Mouse (Mus musculus) CH12.LX (cell line): ENCODE data around the gene Mlxipl.

ENCODE experiments used
- CHD2 ChIP-seq: IDR thresholded peaks from 2 replicates; pipeline ENCODE4 v1.6.1; 2011; ENCODE audit warnings: low read length, improper control_type of control experiment
- CTCF ChIP-seq, 2 experiments: IDR thresholded peaks in 1 of 2; conservative IDR thresholded peaks in 1 of 2; 2 replicates each; pipeline ENCODE4 v1.5.1; 2011 to 2012; ENCODE audit warnings: low read depth in 2 of 2, low read length in 2 of 2, improper control_type of control experiment in 1 of 2, inconsistent platforms in 1 of 2, mild to moderate bottlenecking in 1 of 2, moderate library complexity in 1 of 2
- EP300 ChIP-seq: IDR thresholded peaks from 2 replicates; pipeline ENCODE4 v1.6.1; 2011; ENCODE audit warnings: low read length, improper control_type of control experiment
- MAX ChIP-seq: IDR thresholded peaks from 2 replicates; pipeline ENCODE4 v1.6.1; 2011; ENCODE audit warnings: low read length, improper control_type of control experiment
- MAZ ChIP-seq: IDR thresholded peaks from 2 replicates; pipeline ENCODE4 v1.6.1; 2012; ENCODE audit warnings: low read depth, mild to moderate bottlenecking, inconsistent platforms, low read length, improper control_type of control experiment, moderate library complexity
- MYC ChIP-seq: IDR thresholded peaks from 2 replicates; pipeline ENCODE4 v1.6.1; 2011; ENCODE audit warnings: low read depth, mild to moderate bottlenecking, improper control_type of control experiment, low read length
- NELFE ChIP-seq: IDR thresholded peaks from 2 replicates; pipeline ENCODE4 v1.6.1; 2011; ENCODE audit warnings: low read depth, low read length, improper control_type of control experiment
- POLR2A ChIP-seq: IDR thresholded peaks from 2 replicates; pipeline ENCODE4 v1.6.1; 2011; ENCODE audit warnings: low read depth, mild to moderate bottlenecking, improper control_type of control experiment, low read length
- RAD21 ChIP-seq: IDR thresholded peaks from 2 replicates; pipeline ENCODE4 v1.6.1; 2011; ENCODE audit warnings: low read depth, mild to moderate bottlenecking, low read length, improper control_type of control experiment, moderate library complexity
- RCOR1 ChIP-seq: conservative IDR thresholded peaks from 2 replicates; pipeline ENCODE4 v1.6.1; 2012; ENCODE audit warnings: low read depth, mild to moderate bottlenecking, inconsistent platforms, low read length, improper control_type of control experiment

- TF ChIP-seq EP300 = no peak
- peak; percentile 56 to 77 for TF ChIP-seq CTCF (conservative IDR thresholded peaks at IDR 0.05 in 1 of 2, IDR thresholded peaks at IDR 0.05 in 1 of 2; ENCODE audit: low read depth in 2 of 2, low read length in 2 of 2)
- TF ChIP-seq RAD21 = peak; percentile 50
- no peak for TF ChIP-seq MYC
- no peak for TF ChIP-seq MAX
- TF ChIP-seq POLR2A = no peak
- TF ChIP-seq MAZ = no peak
- no peak for TF ChIP-seq NELFE
- no peak for TF ChIP-seq RCOR1
- TF ChIP-seq CHD2 = no peak
Observed at GRCm38 (mm10) chr5:135103999-135104660, 14.4 kb downstream of the Mlxipl start.
